Mouse (Mus musculus): Measurements from ENCODE around the gene Mpnd. TPM values are rescaled to one million over a fixed set of nuclear protein-coding genes. Genes with fewer than 3 reads are reported as not detected.

The Mpnd gene
- polyA plus RNA-seq (2014; fragmentation: Nextera tagmentation; extraction: Ambion mirVana) = 110 and 112 TPM in 2 replicates

GRCm38 (mm10) chr17:56005415-56006061 lies at the start of gene Mpnd, which contains the start of gene Stap2:
TSS of gene Mpnd (plus strand) at chr17:56005711.
TSS of gene Stap2 (minus strand) at chr17:56005584.
- H3K27ac ChIP-seq (ENCODE audit: low read depth, low read length) = no peak within 1 kb of the TSS
- no peak for ATAC-seq (ENCODE audit: low FRiP score, low TSS enrichment)
- peak within 1 kb of the TSS; percentile 18 for H3K4me3 ChIP-seq (ENCODE audit: low read length)
- no peaks in the 10 kb centered on the region for H3K9me3 ChIP-seq (ENCODE audit: control insufficient read depth, low read length)
- peaks cover 7% of the 10 kb centered on the region; the same call in 1 of the 2 replicates for H3K27me3 ChIP-seq (ENCODE audit: control insufficient read depth, insufficient read depth, low read length)
- peaks cover 13% of the 10 kb centered on the region for H3K4me1 ChIP-seq (ENCODE audit: control insufficient read depth, insufficient read depth, low read length)
- H3K36me3 ChIP-seq (ENCODE audit: control insufficient read depth, insufficient read depth, low read length) = no peaks in the 10 kb centered on the region
- H3K4me2 ChIP-seq (replicated peaks; ENCODE audit: low read depth, low read length) = peak within 1 kb of the TSS; percentile 34; the same call in 1 of the 2 replicates
- WGBS = 34% methylated on average over 13 of the region's 13 CpGs
- peak within 1 kb of the TSS; percentile 29; the same call in 1 of the 2 replicates for H3K9ac ChIP-seq (ENCODE audit: low read depth, low read length)

GRCm38 (mm10) chr17:55956129-55956528 lies 49.4 kb upstream of the Mpnd start:
- Histone ChIP-seq H3K9me3 (ENCODE audit: control insufficient read depth, low read length) (no peaks in the 10 kb centered on the region), H3K4me2 (replicated peaks; ENCODE audit: low read depth, low read length) (peak overlapping the region; percentile 61), H3K9ac (ENCODE audit: low read depth, low read length) (peak overlapping the region; percentile 38; the same call in 1 of the 2 replicates), H3K36me3 (ENCODE audit: control insufficient read depth, insufficient read depth, low read length) (peaks cover 5% of the 10 kb centered on the region; the same call in 1 of the 2 replicates), H3K4me3 (ENCODE audit: low read length) (peak overlapping the region; percentile 42), H3K4me1 (ENCODE audit: control insufficient read depth, insufficient read depth, low read length) (0 out of 2 replicates have a peak, but pooled peaks cover 9% of the 10 kb centered on the region), H3K27me3 (ENCODE audit: control insufficient read depth, insufficient read depth, low read length) (no peaks in the 10 kb centered on the region), H3K27ac (ENCODE audit: low read depth, low read length) (no peak overlapping the region)
- peak; percentile 22; the same call in 1 of the 2 replicates for ATAC-seq (ENCODE audit: low FRiP score, low TSS enrichment)
- WGBS = under 1% methylated on average over 26 of the region's 26 CpGs

- no peak for ATAC-seq (ENCODE audit: low FRiP score, low TSS enrichment)
- H3K27me3 ChIP-seq (ENCODE audit: control insufficient read depth, insufficient read depth, low read length) = no peaks in the 10 kb centered on the region
- no peaks in the 10 kb centered on the region for H3K9me3 ChIP-seq (ENCODE audit: control insufficient read depth, low read length)
- H3K4me2 ChIP-seq (replicated peaks; ENCODE audit: low read depth, low read length) = peak overlapping the region; percentile 61
- peaks cover 10% of the 10 kb centered on the region; the same call in 1 of the 2 replicates for H3K36me3 ChIP-seq (ENCODE audit: control insufficient read depth, insufficient read depth, low read length)
- WGBS = 45% methylated on average over 6 of the region's 6 CpGs
- H3K27ac ChIP-seq (ENCODE audit: low read depth, low read length) = no peak overlapping the region
- H3K9ac ChIP-seq (ENCODE audit: low read depth, low read length) = no peak overlapping the region
- H3K4me3 ChIP-seq (ENCODE audit: low read length) = peak overlapping the region; percentile 42; the same call in 1 of the 2 replicates
- H3K4me1 ChIP-seq (ENCODE audit: control insufficient read depth, insufficient read depth, low read length) = 0 out of 2 replicates have a peak, but pooled peaks cover 9% of the 10 kb centered on the region
Observed at GRCm38 (mm10) chr17:55956591-55956990, 48.9 kb upstream of the Mpnd start.

- 18% methylated on average over 9 of the region's 9 CpGs for WGBS
- no peaks in the 10 kb centered on the region for H3K9me3 ChIP-seq (ENCODE audit: control insufficient read depth, low read length)
- H3K4me1 ChIP-seq (ENCODE audit: control insufficient read depth, insufficient read depth, low read length) = 0 out of 2 replicates have a peak, but pooled peaks cover 9% of the 10 kb centered on the region
- no peak overlapping the region for H3K9ac ChIP-seq (ENCODE audit: low read depth, low read length)
- ATAC-seq (ENCODE audit: low FRiP score, low TSS enrichment) = peak; percentile 22; the same call in 1 of the 2 replicates
- H3K27me3 ChIP-seq (ENCODE audit: control insufficient read depth, insufficient read depth, low read length) = no peaks in the 10 kb centered on the region
- H3K4me3 ChIP-seq (ENCODE audit: low read length) = no peak overlapping the region
- no peak overlapping the region for H3K27ac ChIP-seq (ENCODE audit: low read depth, low read length)
- H3K36me3 ChIP-seq (ENCODE audit: control insufficient read depth, insufficient read depth, low read length) = peaks cover 15% of the 10 kb centered on the region
- no peak overlapping the region for H3K4me2 ChIP-seq (replicated peaks; ENCODE audit: low read depth, low read length)
Observed at GRCm38 (mm10) chr17:55957168-55957567, 48.3 kb upstream of the Mpnd start.

- Histone ChIP-seq H3K4me3 (ENCODE audit: low read length) (peak overlapping the region; percentile 58), H3K36me3 (ENCODE audit: control insufficient read depth, insufficient read depth, low read length) (peaks cover 19% of the 10 kb centered on the region), H3K4me1 (ENCODE audit: control insufficient read depth, insufficient read depth, low read length) (0 out of 2 replicates have a peak, but pooled peaks cover 9% of the 10 kb centered on the region), H3K4me2 (replicated peaks; ENCODE audit: low read depth, low read length) (peak overlapping the region; percentile 62), H3K9me3 (ENCODE audit: control insufficient read depth, low read length) (no peaks in the 10 kb centered on the region), H3K9ac (ENCODE audit: low read depth, low read length) (peak overlapping the region; percentile 65; the same call in 1 of the 2 replicates), H3K27me3 (ENCODE audit: control insufficient read depth, insufficient read depth, low read length) (no peaks in the 10 kb centered on the region), H3K27ac (ENCODE audit: low read depth, low read length) (peak overlapping the region; percentile 20; the same call in 1 of the 2 replicates)
- 85% methylated on average over 13 of the region's 13 CpGs for WGBS
- no peak for ATAC-seq (ENCODE audit: low FRiP score, low TSS enrichment)
Observed at GRCm38 (mm10) chr17:55957726-55958583, 47.6 kb upstream of the Mpnd start.

- WGBS = 23% methylated on average over 2 of the region's 2 CpGs
- no peaks in the 10 kb centered on the region for H3K27me3 ChIP-seq (ENCODE audit: control insufficient read depth, insufficient read depth, low read length)
Observed at GRCm38 (mm10) chr17:55958584-55958886, 47.0 kb upstream of the Mpnd start.

GRCm38 (mm10) chr17:55958918-55959728 lies 46.4 kb upstream of the Mpnd start, which contains the start of gene Yju2:
TSS of gene Yju2 (plus strand) at chr17:55959099.
- no peaks in the 10 kb centered on the region for H3K27me3 ChIP-seq (ENCODE audit: control insufficient read depth, insufficient read depth, low read length)
- WGBS = under 1% methylated on average over 46 of the region's 46 CpGs

More at GRCm38 (mm10) chr17:55958584-55958886, 47.0 kb upstream of the Mpnd start:
- peak overlapping the region; percentile 62 for H3K4me2 ChIP-seq (replicated peaks; ENCODE audit: low read depth, low read length)
- 0 out of 2 replicates have a peak, but pooled peaks cover 9% of the 10 kb centered on the region for H3K4me1 ChIP-seq (ENCODE audit: control insufficient read depth, insufficient read depth, low read length)
- H3K9ac ChIP-seq (ENCODE audit: low read depth, low read length) = peak overlapping the region; percentile 65; the same call in 1 of the 2 replicates
- no peak for ATAC-seq (ENCODE audit: low FRiP score, low TSS enrichment)
- peak overlapping the region; percentile 58 for H3K4me3 ChIP-seq (ENCODE audit: low read length)
- H3K9me3 ChIP-seq (ENCODE audit: control insufficient read depth, low read length) = no peaks in the 10 kb centered on the region
- peak overlapping the region; percentile 20; the same call in 1 of the 2 replicates for H3K27ac ChIP-seq (ENCODE audit: low read depth, low read length)
- H3K36me3 ChIP-seq (ENCODE audit: control insufficient read depth, insufficient read depth, low read length) = peaks cover 22% of the 10 kb centered on the region

More at GRCm38 (mm10) chr17:55958918-55959728, 46.4 kb upstream of the Mpnd start, which contains the start of gene Yju2:
- Histone ChIP-seq H3K36me3 (ENCODE audit: control insufficient read depth, insufficient read depth, low read length) (peaks cover 25% of the 10 kb centered on the region), H3K4me2 (replicated peaks; ENCODE audit: low read depth, low read length) (peak within 1 kb of the TSS; percentile 62), H3K9me3 (ENCODE audit: control insufficient read depth, low read length) (no peaks in the 10 kb centered on the region), H3K4me3 (ENCODE audit: low read length) (peak within 1 kb of the TSS; percentile 58), H3K27ac (ENCODE audit: low read depth, low read length) (peak within 1 kb of the TSS; percentile 98), H3K4me1 (ENCODE audit: control insufficient read depth, insufficient read depth, low read length) (0 out of 2 replicates have a peak, but pooled peaks cover 9% of the 10 kb centered on the region), H3K9ac (ENCODE audit: low read depth, low read length) (peak within 1 kb of the TSS; percentile 65)
- ATAC-seq (ENCODE audit: low FRiP score, low TSS enrichment) = peak; percentile 91
